Mouse (Mus musculus) spleen, postnatal 4 days (tissue): ENCODE measurements around the gene Zfp704.

Source experiments
- DNase-seq, 2 experiments: peaks; one replicate each; pipeline ENCODE4 v3.0.0; 2022; ENCODE audit warnings: low spot score in 2 of 2

Gene Zfp704

DNA sequence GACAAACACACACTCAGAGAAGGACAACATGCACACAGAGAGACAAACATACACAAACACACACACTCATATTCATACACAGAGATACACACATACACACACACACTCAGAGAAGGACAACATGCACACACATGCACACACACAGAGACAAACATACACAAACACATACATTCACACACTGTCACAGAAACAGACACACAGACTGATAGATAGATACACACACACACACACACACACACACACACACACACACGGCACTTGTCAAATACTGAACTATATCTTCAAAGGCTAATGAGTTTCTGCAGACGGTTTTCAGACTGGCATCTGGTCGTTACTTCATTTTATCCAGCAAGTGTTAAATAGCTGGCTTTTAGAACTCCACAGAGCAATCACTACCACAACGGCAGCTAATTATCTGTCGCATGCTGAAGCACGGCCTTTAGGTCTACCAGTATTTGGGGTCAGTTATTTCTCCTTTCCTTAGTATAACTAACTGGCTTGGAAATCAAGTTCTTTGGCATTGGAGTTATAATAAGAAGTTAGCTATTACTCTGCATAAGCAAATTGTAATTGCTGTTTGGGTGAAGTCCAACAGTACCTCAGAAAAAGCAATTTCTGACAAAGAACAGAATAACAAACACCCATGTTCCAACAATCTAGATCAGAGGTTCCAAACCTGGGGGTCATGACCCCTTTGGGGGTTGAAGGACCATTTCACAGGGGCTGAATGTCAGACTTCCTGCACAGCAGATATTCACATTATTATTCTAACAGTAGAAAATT, 51.9 kb downstream of the Zfp704 start:
- no peak for DNase-seq

DNA sequence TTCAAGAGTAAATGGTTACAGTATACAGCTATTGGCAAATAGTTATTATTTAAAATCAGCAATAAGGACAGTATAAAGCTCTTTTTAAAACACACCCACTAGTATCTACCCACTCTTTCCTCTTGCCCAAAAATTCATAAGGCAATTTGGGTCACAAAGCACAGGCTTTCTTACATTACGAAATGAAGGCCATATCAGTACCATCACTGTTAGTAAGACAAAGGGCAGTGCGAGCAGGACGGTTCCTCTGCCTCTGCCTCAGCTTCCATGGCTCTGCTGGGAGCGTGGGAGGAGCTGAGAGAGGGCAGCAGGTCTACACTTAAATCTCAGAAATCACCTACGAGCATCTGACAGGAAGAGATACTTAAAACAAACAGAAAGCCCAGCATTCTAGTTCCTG, 53.7 kb downstream of the Zfp704 start:
- no peak for DNase-seq

DNA sequence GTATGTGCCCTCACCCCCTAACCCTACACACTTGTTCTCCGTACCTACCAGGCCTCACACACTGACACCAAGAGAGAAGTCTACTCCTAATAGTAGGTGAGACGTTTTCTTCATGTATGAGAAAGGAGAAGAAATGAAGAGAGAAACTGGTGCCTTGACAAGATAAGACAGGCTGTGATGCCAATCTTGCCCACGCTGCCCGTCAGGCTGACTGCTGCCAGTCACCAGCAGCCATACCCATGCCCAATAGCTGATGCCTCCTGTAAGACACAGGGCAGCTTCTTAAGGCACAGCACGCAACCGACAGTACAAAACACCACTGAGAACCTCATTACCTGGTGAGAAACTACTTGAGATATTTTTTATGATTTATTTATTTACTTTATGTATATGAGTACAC, 55.0 kb downstream of the Zfp704 start:
- DNase-seq = no peak

- no peak for DNase-seq
These were observed 57.6 kb downstream of the Zfp704 start for GRCm38 (mm10) chr3:9552332-9552731.

- DNase-seq = no peak
These were observed 59.0 kb downstream of the Zfp704 start for GRCm38 (mm10) chr3:9550930-9551329.

GRCm38 (mm10) chr3:9549815-9550214, 60.1 kb downstream of the Zfp704 start:
- no peak for DNase-seq

DNA sequence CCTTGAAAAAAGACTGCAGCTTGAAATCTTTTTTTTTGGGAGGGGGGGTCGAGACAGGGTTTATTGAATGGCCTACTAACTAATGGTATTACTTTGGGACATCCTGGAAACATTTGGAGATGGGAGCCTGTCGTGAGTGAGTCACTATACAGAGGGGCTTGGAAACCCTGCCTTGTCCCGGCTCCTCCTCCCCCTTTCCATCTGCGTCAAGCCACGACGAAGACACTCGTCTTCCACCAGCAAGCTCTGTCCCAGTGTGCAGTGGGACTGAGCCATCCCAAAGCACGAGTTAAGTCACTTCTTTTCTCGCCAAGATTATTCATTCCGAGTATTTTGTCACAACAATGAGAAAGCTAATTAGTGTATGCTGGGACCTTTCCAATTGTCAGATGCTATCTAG, 61.7 kb downstream of the Zfp704 start:
- DNase-seq = peak in 1 of 2 experiments; percentile 54

DNA sequence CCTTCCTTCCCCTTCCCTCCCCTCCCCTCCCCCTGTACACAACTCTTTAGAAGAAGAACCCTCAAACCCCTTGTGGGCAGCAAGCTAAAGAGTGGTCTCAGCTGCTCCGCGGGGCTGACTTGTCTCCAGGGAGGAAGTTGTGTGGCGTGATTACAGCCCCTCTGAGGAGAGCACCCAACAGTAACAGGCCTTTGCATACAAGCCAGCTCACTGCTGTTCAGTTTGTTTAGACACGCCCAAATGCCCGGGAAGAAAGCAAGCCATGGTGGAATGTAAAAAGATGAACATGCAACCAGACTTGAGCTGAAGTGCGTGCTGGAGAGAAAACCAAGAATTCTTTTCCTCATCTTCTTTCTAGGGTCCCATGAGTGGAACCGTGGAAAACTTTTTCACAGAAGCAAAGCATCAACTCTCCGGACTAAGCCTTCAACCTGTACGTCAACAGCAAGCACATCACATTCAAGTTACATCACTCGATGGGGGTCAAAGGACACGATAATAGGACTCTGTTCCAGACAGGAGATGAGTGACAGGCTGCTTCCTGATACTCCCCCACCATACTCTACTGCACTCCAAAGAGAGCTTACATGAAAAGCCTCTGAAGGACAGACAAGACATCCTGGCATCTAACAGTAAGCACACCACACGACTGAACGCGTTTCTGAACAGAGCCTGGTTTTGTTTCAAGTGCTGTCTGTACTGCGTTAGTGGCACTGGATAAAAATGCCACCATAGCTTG, 62.8 kb downstream of the Zfp704 start:
- peak in 1 of 2 experiments; percentile 57 for DNase-seq

GRCm38 (mm10) chr3:9544421-9544820, 65.5 kb downstream of the Zfp704 start:
- DNase-seq = no peak

DNA sequence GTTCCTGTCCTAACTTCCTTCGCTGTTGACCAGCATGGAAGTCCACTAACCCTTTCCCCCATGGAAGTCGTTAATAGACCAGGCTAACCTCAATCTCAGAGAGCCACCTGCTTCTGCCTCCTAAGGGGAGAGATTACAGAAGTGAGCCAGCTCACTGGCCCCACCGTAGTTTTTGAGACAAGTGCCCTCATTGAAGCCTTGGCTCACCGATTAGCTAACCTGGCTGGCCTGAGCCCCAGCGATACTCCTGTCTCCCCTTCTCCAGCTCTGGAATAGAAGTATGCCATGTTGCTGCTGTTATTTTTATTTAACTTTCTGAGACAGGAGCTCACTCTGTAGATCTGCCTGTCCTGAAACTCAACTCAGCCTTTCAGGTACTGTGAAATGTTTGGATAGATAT, 66.0 kb downstream of the Zfp704 start:
- peak in 1 of 2 experiments; percentile 51 for DNase-seq

DNA sequence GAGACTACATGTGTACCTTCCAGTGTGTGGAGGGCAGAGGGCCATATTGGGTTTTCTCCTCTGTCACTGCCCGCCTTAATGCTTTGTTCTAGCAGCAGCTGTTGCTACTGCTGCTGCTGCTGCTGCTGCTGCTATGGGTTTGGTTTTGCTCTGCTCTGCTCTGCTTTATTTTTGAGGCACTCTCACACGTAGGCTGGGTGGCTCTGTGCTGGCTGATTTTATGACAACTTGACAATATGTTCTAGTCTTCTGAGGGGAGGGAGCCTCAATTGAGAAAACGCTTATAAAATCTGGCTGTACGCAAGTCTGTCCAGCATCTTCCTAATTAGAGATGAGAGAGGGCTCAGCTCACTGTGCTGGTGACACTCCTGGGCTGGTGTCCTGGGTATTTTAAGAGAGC, 66.4 kb downstream of the Zfp704 start:
- no peak for DNase-seq

- DNase-seq = peak in 1 of 2 experiments; percentile 48
These were observed 68.3 kb downstream of the Zfp704 start for GRCm38 (mm10) chr3:9541561-9541960.

DNA sequence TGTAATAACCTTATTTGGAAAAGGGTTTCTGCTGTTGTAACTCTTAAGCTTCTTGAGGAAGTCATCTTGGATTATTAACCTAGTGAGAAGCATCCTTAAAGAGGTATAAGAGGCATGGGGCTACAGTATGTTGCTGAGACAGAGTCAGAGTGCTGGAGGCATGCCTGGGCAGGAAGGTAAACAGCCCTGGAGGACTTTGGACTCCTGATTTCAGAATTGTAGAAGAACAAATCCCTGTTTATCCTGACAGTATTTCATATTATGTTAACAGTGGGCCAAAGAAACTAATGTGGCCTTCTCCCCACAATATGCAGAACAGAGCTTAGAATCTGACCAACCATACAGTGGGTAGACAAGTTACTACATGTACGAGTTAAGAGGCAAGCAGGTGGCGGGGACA, 71.4 kb downstream of the Zfp704 start:
- no peak for DNase-seq

- no peak for DNase-seq
These were observed 72.0 kb downstream of the Zfp704 start for GRCm38 (mm10) chr3:9537889-9538288.

DNA sequence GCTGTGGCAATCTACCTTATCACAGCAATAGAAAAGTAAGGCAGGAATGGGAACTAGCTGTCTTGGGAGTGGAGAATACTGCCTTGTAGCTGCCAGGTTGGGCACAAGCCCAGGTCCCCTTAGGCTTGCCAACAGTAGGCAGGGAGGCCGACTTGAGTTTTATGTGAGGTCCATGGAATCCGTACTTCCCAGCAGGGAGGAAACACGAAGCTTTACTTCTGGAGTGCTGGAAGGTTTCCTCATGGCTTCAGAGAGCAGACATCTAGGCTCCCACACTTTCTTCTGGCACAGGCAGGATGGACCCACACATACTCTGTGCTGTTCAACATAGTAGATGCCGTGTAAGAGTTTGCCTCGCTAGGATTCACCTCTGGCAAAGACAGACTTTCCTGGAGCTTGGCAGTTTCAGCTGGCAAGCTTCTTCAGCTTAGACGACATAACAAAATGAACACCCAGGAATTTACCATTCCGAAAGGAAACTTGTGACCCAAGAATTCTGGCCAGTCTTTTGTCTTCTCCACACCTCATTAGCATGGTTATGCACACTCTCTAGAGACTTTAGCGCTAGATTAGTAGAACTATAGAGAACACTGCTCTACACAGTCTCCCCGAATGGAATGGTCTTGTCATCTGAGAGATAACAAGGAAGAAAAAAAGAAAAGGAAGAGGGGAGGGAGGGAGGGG, 79.6 kb downstream of the Zfp704 start:
- no peak for DNase-seq

DNA sequence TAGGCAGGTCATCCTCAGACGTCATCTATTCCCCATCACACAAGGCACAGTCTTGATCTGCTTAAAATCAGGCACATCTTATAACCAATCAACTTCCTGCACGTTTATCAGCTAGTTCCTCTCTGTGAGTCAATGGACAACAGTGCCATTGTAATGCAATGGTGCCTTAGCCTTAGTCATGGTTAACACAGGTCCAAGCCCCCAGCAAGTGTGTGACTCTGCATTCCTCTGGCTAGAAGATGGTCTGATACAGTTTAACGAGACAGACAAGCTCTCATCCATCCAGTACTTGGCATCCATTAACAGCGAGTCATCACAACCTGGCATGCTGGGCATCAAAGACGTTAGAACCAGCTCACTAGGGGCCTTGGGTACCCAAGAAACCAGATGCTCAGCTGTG, 85.5 kb downstream of the Zfp704 start:
- no peak for DNase-seq

DNA sequence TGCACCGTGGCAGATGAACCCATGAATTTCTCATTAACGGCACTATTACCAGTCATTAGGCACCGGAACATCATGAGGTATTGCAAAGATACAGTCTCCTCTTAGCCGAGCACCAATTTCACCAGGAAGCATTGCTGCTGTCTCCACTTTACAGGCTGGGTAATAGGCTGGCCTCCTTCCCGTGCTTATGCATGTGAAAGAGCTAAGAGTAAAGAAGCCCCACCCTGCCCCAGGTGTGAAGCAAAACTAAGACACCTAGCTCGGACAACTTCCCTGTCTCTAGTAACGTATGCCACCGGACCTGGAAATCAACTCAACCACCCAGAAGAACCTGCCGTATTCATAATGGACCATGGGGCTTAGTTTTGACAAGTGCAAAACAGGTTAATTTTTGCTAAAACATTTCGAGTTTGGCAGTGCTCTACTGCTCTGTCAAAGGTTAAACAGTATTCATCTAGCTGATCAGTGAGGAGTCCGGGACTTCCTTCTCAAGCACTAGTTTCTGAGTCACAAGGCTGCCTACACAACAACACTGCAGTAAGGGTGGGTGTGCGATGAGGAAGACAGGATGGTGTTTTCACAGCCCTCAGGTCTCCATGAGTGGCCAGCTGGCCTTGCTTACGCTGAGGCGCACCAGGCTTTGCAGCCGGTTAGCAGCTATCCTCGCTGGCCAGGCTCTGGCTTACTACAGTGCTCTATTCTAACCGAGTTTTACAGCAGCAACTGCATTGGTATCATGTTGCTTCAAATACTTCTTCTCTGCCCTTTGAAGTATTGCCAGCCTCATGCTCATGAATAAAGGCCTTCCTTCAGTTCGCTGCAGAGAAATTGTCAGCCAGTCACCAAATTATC, 86.6 kb downstream of the Zfp704 start:
- no peak for DNase-seq

DNA sequence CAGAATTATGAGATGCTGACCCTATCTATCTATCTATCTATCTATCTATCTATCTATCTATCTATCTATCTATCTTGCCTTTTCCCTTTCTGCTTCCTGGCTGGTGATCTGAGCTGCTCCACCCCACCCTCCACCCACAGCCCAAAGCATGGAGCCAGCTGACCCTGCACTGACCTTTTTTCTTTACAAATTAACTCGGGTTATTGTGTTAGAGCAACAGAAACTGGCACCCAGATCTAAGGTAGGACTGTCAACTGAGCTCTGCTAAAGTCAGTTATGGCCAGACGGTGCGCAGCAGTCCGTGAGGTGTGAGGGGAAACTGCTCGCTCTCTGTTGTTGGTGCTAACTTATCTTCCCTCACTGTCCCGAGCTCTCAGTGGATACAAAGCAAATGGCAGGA, 87.9 kb downstream of the Zfp704 start:
- no peak for DNase-seq

- no peak for DNase-seq
These were observed 89.2 kb downstream of the Zfp704 start for GRCm38 (mm10) chr3:9520728-9521054.

GRCm38 (mm10) chr3:9520051-9520727, 89.7 kb downstream of the Zfp704 start:
- no peak for DNase-seq

DNA sequence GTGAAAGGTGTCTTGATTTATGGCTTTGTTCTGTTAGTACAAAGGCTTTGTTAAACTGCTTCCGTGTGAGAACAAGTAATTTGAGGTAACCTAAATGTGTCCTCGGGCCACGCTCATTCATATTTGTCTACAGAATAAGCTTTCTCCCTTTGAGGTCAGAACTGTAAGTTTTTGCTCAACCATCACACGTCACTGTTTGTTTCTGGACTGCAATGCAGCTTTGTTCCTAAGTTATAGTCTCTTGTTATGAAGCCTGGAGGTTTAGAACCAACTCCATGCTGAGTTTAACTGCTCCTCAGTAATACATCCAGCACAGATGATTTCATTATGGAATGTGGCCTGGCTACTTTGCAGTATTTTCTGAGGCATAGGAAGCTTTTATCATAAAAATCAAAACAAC, 90.4 kb downstream of the Zfp704 start:
- no peak for DNase-seq
